Mouse (Mus musculus) stomach, embryonic 14.5 days (tissue): Measurements from ENCODE around the gene Dek. TPM values are rescaled to one million over a fixed set of nuclear protein-coding genes. Genes with fewer than 3 reads are reported as not detected.

Experiments used
- ATAC-seq: fragments of 200-750 bp; cut with Nextera tagmentation; 2 replicates; pipeline ENCODE4 v1.8.0; 2017; ENCODE audit warnings: low read depth, moderate TSS enrichment; ENCODE audit not compliant: insufficient number of reproducible peaks, insufficient read depth, low FRiP score
- H3K27ac ChIP-seq: fragments of 300-500 bp; sonication (generic); 2 replicates; pipeline ENCODE4 v1.5.1; 2014; ENCODE audit warnings: mild to moderate bottlenecking, low read length, moderate library complexity, mixed read lengths
- H3K27me3 ChIP-seq: fragments of 300-500 bp; sonication (generic); 2 replicates; pipeline ENCODE4 v1.6.1; 2014; ENCODE audit warnings: low read length, control low read depth, mixed read lengths; ENCODE audit not compliant: control insufficient read depth, insufficient read depth
- H3K36me3 ChIP-seq: fragments of 300-500 bp; sonication (generic); 2 replicates; pipeline ENCODE4 v1.6.1; 2014; ENCODE audit warnings: mild to moderate bottlenecking, control low read depth, low read length, moderate library complexity, mixed read lengths; ENCODE audit not compliant: control insufficient read depth, insufficient read depth
- H3K4me1 ChIP-seq: fragments of 300-500 bp; sonication (generic); 2 replicates; pipeline ENCODE4 v1.6.1; 2014; ENCODE audit warnings: low read length, control low read depth, mixed read lengths; ENCODE audit not compliant: control insufficient read depth, insufficient read depth
- H3K4me2 ChIP-seq: fragments of 300-500 bp; sonication (generic); replicated peaks from 2 replicates; pipeline ENCODE4 v1.6.1; 2014; ENCODE audit warnings: low read depth, low read length, control low read depth
- H3K4me3 ChIP-seq: fragments of 300-500 bp; sonication (generic); 2 replicates; pipeline ENCODE4 v1.5.1; 2014; ENCODE audit warnings: low read depth, low read length, control low read depth
- H3K9ac ChIP-seq: fragments of 300-500 bp; sonication (generic); replicated peaks from 2 replicates; pipeline ENCODE4 v1.6.1; 2014; ENCODE audit warnings: low read depth, mild to moderate bottlenecking, control low read depth, low read length, moderate library complexity, mixed read lengths
- H3K9me3 ChIP-seq: fragments of 300-500 bp; sonication (generic); 2 replicates; pipeline ENCODE4 v1.6.1; 2016; ENCODE audit warnings: low read depth, low read length, control low read depth; ENCODE audit not compliant: control insufficient read depth
- WGBS: fragments of 180-500 bp; shearing (Covaris S2); extraction: QIAGEN DNeasy Blood & Tissue Kit; methylation state at CpG from one replicate; pipeline ENCODE4 v1.1.7; 2014; 5-methylcytosine and 5-hydroxymethylcytosine counted together
- polyA plus RNA-seq: library from polyadenylated mRNA; unstranded; fragments of >200 nt; fragmentation: Nextera tagmentation; extraction: Ambion mirVana; gene quantifications from 2 replicates; pipeline ENCODE4 v1.2.1, GENCODE M21; 2014

Gene Dek
- polyA plus RNA-seq, 1 experiment from 2014 or later, result 271 TPM

- H3K9ac ChIP-seq, result no peak overlapping the region
- no peaks in the 10 kb centered on the region for H3K9me3 ChIP-seq
- H3K4me1 ChIP-seq, result no peaks in the 10 kb centered on the region
- peak overlapping the region; percentile 33; the same call in 1 of the 2 replicates for H3K27ac ChIP-seq
- no peak overlapping the region for H3K4me2 ChIP-seq
- WGBS, result 93% methylated on average over 10 of the region's 10 CpGs
- H3K4me3 ChIP-seq, result no peak overlapping the region
- peaks cover 9% of the 10 kb centered on the region; the same call in 1 of the 2 replicates for H3K36me3 ChIP-seq
- H3K27me3 ChIP-seq, result no peaks in the 10 kb centered on the region
- no peak for ATAC-seq
These were observed 39.5 kb downstream of the Dek start for GRCm38 (mm10) chr13:47066516-47066915.

GRCm38 (mm10) chr13:47063985-47064760 lies 41.8 kb downstream of the Dek start:
- ATAC-seq, result no peak
- H3K36me3 ChIP-seq, result peaks cover 9% of the 10 kb centered on the region; the same call in 1 of the 2 replicates
- H3K4me3 ChIP-seq, result no peak overlapping the region
- H3K4me2 ChIP-seq, result no peak overlapping the region
- no peaks in the 10 kb centered on the region for H3K4me1 ChIP-seq
- WGBS, result 77% methylated on average over 15 of the region's 15 CpGs
- H3K9me3 ChIP-seq, result no peaks in the 10 kb centered on the region
- no peak overlapping the region for H3K9ac ChIP-seq
- no peaks in the 10 kb centered on the region for H3K27me3 ChIP-seq
- H3K27ac ChIP-seq, result no peak overlapping the region

DNA sequence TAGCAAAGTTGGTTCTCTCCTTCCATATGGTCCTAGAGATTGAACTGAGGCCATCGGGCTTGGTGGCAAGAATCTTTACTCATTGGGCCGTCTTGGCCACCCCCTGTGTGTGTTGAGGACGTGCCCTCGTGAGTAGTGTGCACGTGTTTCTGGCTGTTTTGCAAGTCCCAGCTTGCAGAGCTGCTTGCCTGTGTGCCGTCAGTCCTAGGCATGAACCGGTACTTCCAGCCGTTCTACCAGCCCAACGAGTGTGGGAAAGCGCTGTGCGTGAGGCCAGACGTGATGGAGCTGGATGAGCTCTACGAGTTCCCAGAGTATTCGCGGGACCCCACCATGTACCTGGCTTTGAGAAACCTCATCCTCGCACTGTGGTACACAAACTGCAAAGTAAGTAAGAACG lies 43.2 kb downstream of the Dek start:
- Histone ChIP-seq H3K9me3 (no peaks in the 10 kb centered on the region), H3K4me3 (no peak overlapping the region), H3K4me2 (no peak overlapping the region), H3K27me3 (no peaks in the 10 kb centered on the region), H3K27ac (no peak overlapping the region), H3K36me3 (peaks cover 3% of the 10 kb centered on the region; the same call in 1 of the 2 replicates), H3K4me1 (no peaks in the 10 kb centered on the region), H3K9ac (no peak overlapping the region)
- 91% methylated on average over 17 of the region's 17 CpGs for WGBS
- ATAC-seq, result no peak

DNA sequence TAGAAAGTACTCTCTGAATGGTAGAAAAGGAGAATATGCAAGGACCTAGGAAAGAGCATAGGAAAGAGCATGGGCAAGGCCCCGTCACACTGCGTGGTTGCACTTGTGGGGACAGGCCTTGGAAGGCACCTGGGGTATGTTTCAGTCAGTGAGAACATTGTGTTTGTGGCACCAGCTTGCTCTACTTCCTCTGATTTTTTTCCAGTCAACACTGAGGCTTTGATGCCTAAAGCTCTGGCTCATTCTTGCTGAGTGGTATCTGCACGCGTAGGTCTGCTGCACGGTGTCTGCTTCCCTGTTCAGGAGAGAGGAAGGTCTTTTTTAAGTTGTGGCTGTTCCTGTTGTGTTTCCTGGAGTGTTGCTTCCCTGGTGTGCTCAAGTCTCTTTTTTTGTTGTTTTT lies 49.2 kb downstream of the Dek start:
- H3K36me3 ChIP-seq, result peaks cover 9% of the 10 kb centered on the region; the same call in 1 of the 2 replicates
- no peaks in the 10 kb centered on the region for H3K9me3 ChIP-seq
- ATAC-seq, result no peak
- 91% methylated on average over 5 of the region's 5 CpGs for WGBS
- H3K4me3 ChIP-seq, result no peak overlapping the region
- no peaks in the 10 kb centered on the region for H3K27me3 ChIP-seq
- no peak overlapping the region for H3K9ac ChIP-seq
- H3K27ac ChIP-seq, result no peak overlapping the region
- no peak overlapping the region for H3K4me2 ChIP-seq
- no peaks in the 10 kb centered on the region for H3K4me1 ChIP-seq

GRCm38 (mm10) chr13:47056126-47056525 lies 49.9 kb downstream of the Dek start:
- no peaks in the 10 kb centered on the region for H3K9me3 ChIP-seq
- no peak overlapping the region for H3K9ac ChIP-seq
- H3K4me3 ChIP-seq, result no peak overlapping the region
- H3K27ac ChIP-seq, result no peak overlapping the region
- no peaks in the 10 kb centered on the region for H3K27me3 ChIP-seq
- no peaks in the 10 kb centered on the region for H3K4me1 ChIP-seq
- no peak overlapping the region for H3K4me2 ChIP-seq
- H3K36me3 ChIP-seq, result peaks cover 9% of the 10 kb centered on the region; the same call in 1 of the 2 replicates
- ATAC-seq, result no peak
- WGBS, result 86% methylated on average over 11 of the region's 11 CpGs

GRCm38 (mm10) chr13:47053971-47054370 lies 52.0 kb downstream of the Dek start:
- no peak for ATAC-seq
- no peak overlapping the region for H3K27ac ChIP-seq
- H3K4me1 ChIP-seq, result no peaks in the 10 kb centered on the region
- no peaks in the 10 kb centered on the region for H3K9me3 ChIP-seq
- 86% methylated on average over 10 of the region's 10 CpGs for WGBS
- no peaks in the 10 kb centered on the region for H3K27me3 ChIP-seq
- H3K4me2 ChIP-seq, result no peak overlapping the region
- H3K4me3 ChIP-seq, result no peak overlapping the region
- peaks cover 17% of the 10 kb centered on the region for H3K36me3 ChIP-seq
- no peak overlapping the region for H3K9ac ChIP-seq

DNA sequence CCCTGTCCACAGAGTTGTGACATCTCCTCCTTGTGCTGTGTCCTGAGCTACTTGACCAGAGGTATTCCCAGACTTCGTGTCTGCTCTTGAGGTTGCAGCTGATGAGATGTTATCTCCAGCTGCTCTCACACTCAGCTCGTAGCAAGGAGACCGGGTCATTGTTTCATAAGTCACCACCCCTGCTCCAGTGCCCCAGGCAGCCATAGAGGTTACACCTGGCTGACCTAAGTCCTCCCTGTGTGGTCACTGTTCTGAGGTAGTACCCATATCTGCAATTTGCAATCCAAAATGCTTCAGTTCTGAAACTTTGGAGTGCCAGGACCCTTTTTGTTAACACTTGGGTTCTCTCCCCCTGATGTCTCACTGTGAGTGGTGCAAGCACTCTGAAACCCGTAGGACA lies 56.0 kb downstream of the Dek start:
- no peak for ATAC-seq
- Histone ChIP-seq H3K4me2 (no peak overlapping the region), H3K9ac (no peak overlapping the region), H3K27ac (no peak overlapping the region), H3K9me3 (no peaks in the 10 kb centered on the region), H3K4me3 (no peak overlapping the region), H3K36me3 (peaks cover 17% of the 10 kb centered on the region), H3K4me1 (no peaks in the 10 kb centered on the region), H3K27me3 (no peaks in the 10 kb centered on the region)
- WGBS, result 73% methylated on average over 4 of the region's 4 CpGs

DNA sequence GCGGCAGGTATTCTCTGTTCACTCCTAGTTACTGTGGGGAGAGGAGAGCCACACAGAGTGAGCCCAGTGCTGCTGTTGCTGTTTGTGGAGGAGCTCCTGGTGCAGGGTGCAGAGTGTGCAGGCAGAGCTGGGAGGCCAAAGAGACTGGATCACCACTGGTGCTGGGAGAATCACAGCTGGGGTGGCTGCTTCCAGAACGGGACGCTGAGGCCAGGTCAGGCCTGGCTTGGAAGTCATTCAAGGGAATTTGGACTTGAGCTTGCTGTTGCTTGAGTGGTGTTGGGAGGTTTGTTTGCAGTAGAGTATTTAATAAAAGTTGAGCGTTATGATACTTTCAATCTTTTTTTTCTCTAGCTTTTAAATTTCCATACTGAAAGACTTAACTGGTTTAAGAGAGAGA lies 58.0 kb downstream of the Dek start:
- H3K4me3 ChIP-seq, result no peak overlapping the region
- H3K36me3 ChIP-seq, result peaks cover 15% of the 10 kb centered on the region
- H3K4me1 ChIP-seq, result peaks cover 7% of the 10 kb centered on the region; the same call in 1 of the 2 replicates
- no peak overlapping the region for H3K9ac ChIP-seq
- no peaks in the 10 kb centered on the region for H3K9me3 ChIP-seq
- no peak overlapping the region for H3K27ac ChIP-seq
- 87% methylated on average over 4 of the region's 4 CpGs for WGBS
- no peaks in the 10 kb centered on the region for H3K27me3 ChIP-seq
- ATAC-seq, result no peak
- H3K4me2 ChIP-seq, result no peak overlapping the region

GRCm38 (mm10) chr13:47044617-47044947 lies 61.4 kb downstream of the Dek start, which contains the start of gene Tpmt:
Tpmt (minus strand) TSS chr13:47044737.
- WGBS, result 14% methylated on average over 10 of the region's 10 CpGs

More at GRCm38 (mm10) chr13:47044617-47044947, 61.4 kb downstream of the Dek start, which contains the start of gene Tpmt:
- H3K36me3 ChIP-seq, result peaks cover 5% of the 10 kb centered on the region; the same call in 1 of the 2 replicates
- H3K9me3 ChIP-seq, result no peaks in the 10 kb centered on the region
- H3K27me3 ChIP-seq, result no peaks in the 10 kb centered on the region
- peak within 1 kb of the TSS; percentile 79 for H3K4me3 ChIP-seq
- peak within 1 kb of the TSS; percentile 100 for H3K4me2 ChIP-seq
- H3K9ac ChIP-seq, result peak within 1 kb of the TSS; percentile 69
- no peak for ATAC-seq
- H3K4me1 ChIP-seq, result peaks cover 11% of the 10 kb centered on the region; the same call in 1 of the 2 replicates
- peak within 1 kb of the TSS; percentile 66; the same call in 1 of the 2 replicates for H3K27ac ChIP-seq
